Mouse (Mus musculus): ENCODE results near the gene Tfap2c.

DNA sequence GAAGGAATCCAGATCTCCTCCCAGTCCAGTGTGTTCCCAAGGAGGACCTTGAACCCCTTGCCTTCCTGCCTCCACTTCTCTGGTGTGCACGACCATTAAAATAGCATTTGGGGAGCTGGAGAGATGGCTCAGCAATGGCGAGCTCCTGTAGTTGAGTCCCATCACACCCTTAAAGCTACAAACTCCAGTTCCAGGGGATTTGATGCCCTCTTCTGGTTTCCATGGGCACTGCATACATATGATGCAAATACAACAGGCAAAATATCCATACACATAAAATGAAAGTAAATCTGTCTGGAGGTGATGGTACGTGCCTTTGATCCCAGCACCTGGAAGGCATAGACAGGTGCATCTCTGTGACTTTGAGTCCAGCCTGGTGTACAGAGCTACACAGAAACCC, 55.2 kb downstream of the Tfap2c start:
- TF ChIP-seq CTCF (IDR thresholded peaks at IDR 0.05; ENCODE audit: low read depth) (peak; percentile 11; the same call in 1 of the 2 replicates), EP300 (optimal IDR thresholded peaks at IDR 0.05) (no peak)
